Mouse (Mus musculus) forebrain, embryonic 15.5 days (tissue): ENCODE results near the gene Zfp335. TPM values are rescaled to one million over a fixed set of nuclear protein-coding genes. Genes with fewer than 3 reads are reported as not detected.
A peak's percentile ranks its signal among the peaks of the same experiment; 100 is the strongest.
"Not testable (repeated sequence)": the region's sequence is repeated elsewhere in the genome, so short reads cannot be mapped to it uniquely, and the experiment has no call there.

Source experiments
- ATAC-seq: fragments of 200-750 bp; cut with Nextera tagmentation; replicated peaks from 2 replicates; pipeline ENCODE4 v1.8.0; 2017; ENCODE audit warnings: mild to moderate bottlenecking, moderate TSS enrichment, moderate library complexity
- H3K27ac ChIP-seq: fragments of 300-500 bp; sonication (generic); replicated peaks from 2 replicates; pipeline ENCODE4 v1.5.1; 2015; ENCODE audit warnings: mild to moderate bottlenecking, inconsistent platforms
- H3K27me3 ChIP-seq: fragments of 300-500 bp; sonication (generic); 2 replicates; pipeline ENCODE4 v1.6.1; 2015; ENCODE audit warnings: inconsistent platforms
- H3K36me3 ChIP-seq: fragments of 300-500 bp; sonication (generic); 2 replicates; pipeline ENCODE4 v1.6.1; 2015; ENCODE audit warnings: mild to moderate bottlenecking, inconsistent platforms
- H3K4me1 ChIP-seq: fragments of 300-500 bp; sonication (generic); 2 replicates; pipeline ENCODE4 v1.6.1; 2015; ENCODE audit warnings: inconsistent platforms
- H3K4me2 ChIP-seq: fragments of 300-500 bp; sonication (generic); replicated peaks from 2 replicates; pipeline ENCODE4 v1.6.1; 2015; ENCODE audit warnings: mild to moderate bottlenecking, inconsistent platforms
- H3K4me3 ChIP-seq: fragments of 300-500 bp; sonication (generic); 2 replicates; pipeline ENCODE4 v1.5.1; 2015; ENCODE audit warnings: mild to moderate bottlenecking, inconsistent platforms
- H3K9ac ChIP-seq: fragments of 300-500 bp; sonication (generic); replicated peaks from 2 replicates; pipeline ENCODE4 v1.6.1; 2015; ENCODE audit warnings: mild to moderate bottlenecking, inconsistent platforms
- H3K9me3 ChIP-seq: fragments of 300-500 bp; sonication (generic); 2 replicates; pipeline ENCODE4 v1.6.1; 2016; ENCODE audit warnings: inconsistent platforms
- WGBS: fragments of 180-500 bp; shearing (Covaris S2); methylation state at CpG from one replicate; pipeline ENCODE4 v1.1.7; 2015; ENCODE audit warnings: mixed read lengths; 5-methylcytosine and 5-hydroxymethylcytosine counted together
- polyA plus RNA-seq: library from polyadenylated mRNA; unstranded; fragments of >200 nt; fragmentation: Nextera tagmentation; extraction: Ambion mirVana; gene quantifications from 2 replicates; pipeline ENCODE4 v1.2.1, GENCODE M21; 2015

Gene Zfp335
- polyA plus RNA-seq, 1 experiment from 2014 or later = 15.7 TPM

- 45% methylated on average over 1 of the region's 1 CpGs for WGBS
- Histone ChIP-seq H3K9me3 (no peaks in the 10 kb centered on the region), H3K27me3 (no peaks in the 10 kb centered on the region), H3K27ac (no peak overlapping the region), H3K9ac (no peak overlapping the region), H3K36me3 (no peaks in the 10 kb centered on the region), H3K4me2 (no peak overlapping the region), H3K4me1 (peaks cover 9% of the 10 kb centered on the region), H3K4me3 (no peak overlapping the region)
- no peak for ATAC-seq
Observed at GRCm38 (mm10) chr2:164874239-164874769, 37.3 kb downstream of the Zfp335 start.

- Histone ChIP-seq H3K4me3 (no peak overlapping the region), H3K9me3 (no peaks in the 10 kb centered on the region), H3K27me3 (no peaks in the 10 kb centered on the region), H3K27ac (no peak overlapping the region), H3K4me2 (no peak overlapping the region), H3K4me1 (peaks cover 7% of the 10 kb centered on the region), H3K36me3 (no peaks in the 10 kb centered on the region), H3K9ac (no peak overlapping the region)
- ATAC-seq = no peak
- 76% methylated on average over 3 of the region's 3 CpGs for WGBS
Observed at GRCm38 (mm10) chr2:164873621-164874020, 37.9 kb downstream of the Zfp335 start.

- 58% methylated on average over 6 of the region's 6 CpGs for WGBS
- H3K9me3 ChIP-seq = no peaks in the 10 kb centered on the region
- no peaks in the 10 kb centered on the region for H3K4me1 ChIP-seq
- H3K36me3 ChIP-seq = no peaks in the 10 kb centered on the region
- no peak overlapping the region for H3K4me3 ChIP-seq
- no peak overlapping the region for H3K4me2 ChIP-seq
- H3K9ac ChIP-seq = no peak overlapping the region
- no peaks in the 10 kb centered on the region for H3K27me3 ChIP-seq
- ATAC-seq = no peak
- H3K27ac ChIP-seq = no peak overlapping the region
Observed at GRCm38 (mm10) chr2:164871602-164872303, 39.8 kb downstream of the Zfp335 start.

- WGBS = 83% methylated on average over 7 of the region's 7 CpGs
- Histone ChIP-seq H3K27me3 (no peaks in the 10 kb centered on the region), H3K36me3 (no peaks in the 10 kb centered on the region), H3K9ac (no peak overlapping the region), H3K4me2 (no peak overlapping the region), H3K4me1 (no peaks in the 10 kb centered on the region), H3K4me3 (no peak overlapping the region), H3K9me3 (no peaks in the 10 kb centered on the region), H3K27ac (no peak overlapping the region)
- ATAC-seq = no peak
Observed at GRCm38 (mm10) chr2:164868491-164868890, 43.1 kb downstream of the Zfp335 start.

- no peak for ATAC-seq
- no peaks in the 10 kb centered on the region for H3K9me3 ChIP-seq
- WGBS = 92% methylated on average over 7 of the region's 7 CpGs
- no peak overlapping the region for H3K9ac ChIP-seq
- H3K27ac ChIP-seq = no peak overlapping the region
- H3K4me2 ChIP-seq = no peak overlapping the region
- H3K36me3 ChIP-seq = no peaks in the 10 kb centered on the region
- H3K4me1 ChIP-seq = peaks cover 2% of the 10 kb centered on the region; the same call in 1 of the 2 replicates
- H3K27me3 ChIP-seq = no peaks in the 10 kb centered on the region
- no peak overlapping the region for H3K4me3 ChIP-seq
Observed at GRCm38 (mm10) chr2:164867566-164867965, 44.0 kb downstream of the Zfp335 start.

- ATAC-seq = no peak
- WGBS = 74% methylated on average over 16 of the region's 16 CpGs
- H3K27ac ChIP-seq = no peak overlapping the region
Observed at GRCm38 (mm10) chr2:164866741-164867551, 44.6 kb downstream of the Zfp335 start.

GRCm38 (mm10) chr2:164864593-164864992 is 47.0 kb downstream of the Zfp335 start:
- peaks cover 2% of the 10 kb centered on the region; the same call in 1 of the 2 replicates for H3K27me3 ChIP-seq
- H3K9ac ChIP-seq = no peak overlapping the region
- 94% methylated on average over 4 of the region's 4 CpGs for WGBS
- no peak overlapping the region for H3K27ac ChIP-seq
- H3K9me3 ChIP-seq = no peaks in the 10 kb centered on the region
- H3K36me3 ChIP-seq = no peaks in the 10 kb centered on the region
- peaks cover 10% of the 10 kb centered on the region for H3K4me1 ChIP-seq
- ATAC-seq = no peak
- no peak overlapping the region for H3K4me3 ChIP-seq
- no peak overlapping the region for H3K4me2 ChIP-seq

More at GRCm38 (mm10) chr2:164866741-164867551, 44.6 kb downstream of the Zfp335 start:
- H3K4me2 ChIP-seq = no peak overlapping the region
- H3K4me3 ChIP-seq = no peak overlapping the region
- H3K9me3 ChIP-seq = no peaks in the 10 kb centered on the region
- H3K9ac ChIP-seq = no peak overlapping the region
- peaks cover 7% of the 10 kb centered on the region for H3K4me1 ChIP-seq
- H3K36me3 ChIP-seq = no peaks in the 10 kb centered on the region
- no peaks in the 10 kb centered on the region for H3K27me3 ChIP-seq

GRCm38 (mm10) chr2:164863411-164863810 is 48.1 kb downstream of the Zfp335 start:
- H3K36me3 ChIP-seq = not testable (repeated sequence)
- 92% methylated on average over 9 of the region's 9 CpGs for WGBS

GRCm38 (mm10) chr2:164862179-164862861 is 49.2 kb downstream of the Zfp335 start:
- Histone ChIP-seq H3K4me2 (no peak overlapping the region), H3K9ac (no peak overlapping the region), H3K4me1 (peaks cover 19% of the 10 kb centered on the region), H3K4me3 (no peak overlapping the region), H3K9me3 (no peaks in the 10 kb centered on the region), H3K27ac (peak overlapping the region; percentile 16; the same call in 1 of the 2 replicates), H3K27me3 (peaks cover 14% of the 10 kb centered on the region; the same call in 1 of the 2 replicates), H3K36me3 (no peaks in the 10 kb centered on the region)
- 36% methylated on average over 9 of the region's 9 CpGs for WGBS
- no peak for ATAC-seq

More at GRCm38 (mm10) chr2:164863411-164863810, 48.1 kb downstream of the Zfp335 start:
- not testable (repeated sequence) for H3K4me2 ChIP-seq, H3K9ac ChIP-seq, H3K27ac ChIP-seq, H3K4me3 ChIP-seq, H3K9me3 ChIP-seq, H3K27me3 ChIP-seq, ATAC-seq
- peaks cover 10% of the 10 kb centered on the region for H3K4me1 ChIP-seq

GRCm38 (mm10) chr2:164861094-164861493 is 50.5 kb downstream of the Zfp335 start:
- no peak for ATAC-seq
- Histone ChIP-seq H3K27ac (no peak overlapping the region), H3K36me3 (no peaks in the 10 kb centered on the region), H3K9ac (no peak overlapping the region), H3K4me2 (no peak overlapping the region), H3K4me3 (no peak overlapping the region), H3K4me1 (peaks cover 31% of the 10 kb centered on the region), H3K9me3 (no peaks in the 10 kb centered on the region), H3K27me3 (peaks cover 27% of the 10 kb centered on the region; the same call in 1 of the 2 replicates)
- WGBS = 71% methylated on average over 4 of the region's 4 CpGs

- Histone ChIP-seq H3K4me1 (peaks cover 31% of the 10 kb centered on the region), H3K4me3 (no peak overlapping the region), H3K9me3 (no peaks in the 10 kb centered on the region), H3K27ac (no peak overlapping the region), H3K9ac (no peak overlapping the region), H3K27me3 (peaks cover 36% of the 10 kb centered on the region), H3K4me2 (no peak overlapping the region), H3K36me3 (no peaks in the 10 kb centered on the region)
- WGBS = 64% methylated on average over 9 of the region's 9 CpGs
- no peak for ATAC-seq
Observed at GRCm38 (mm10) chr2:164859640-164860432, 51.7 kb downstream of the Zfp335 start.
